Mouse (Mus musculus): ENCODE measurements around the gene Stub1. TPM values are rescaled to one million over a fixed set of nuclear protein-coding genes. Genes with fewer than 3 reads are reported as not detected.
"Not testable (repeated sequence)": the region's sequence is repeated elsewhere in the genome, so short reads cannot be mapped to it uniquely, and the experiment has no call there.

Gene Stub1
- polyA plus RNA-seq, 1 experiment from 2014 or later, result 118 TPM

DNA sequence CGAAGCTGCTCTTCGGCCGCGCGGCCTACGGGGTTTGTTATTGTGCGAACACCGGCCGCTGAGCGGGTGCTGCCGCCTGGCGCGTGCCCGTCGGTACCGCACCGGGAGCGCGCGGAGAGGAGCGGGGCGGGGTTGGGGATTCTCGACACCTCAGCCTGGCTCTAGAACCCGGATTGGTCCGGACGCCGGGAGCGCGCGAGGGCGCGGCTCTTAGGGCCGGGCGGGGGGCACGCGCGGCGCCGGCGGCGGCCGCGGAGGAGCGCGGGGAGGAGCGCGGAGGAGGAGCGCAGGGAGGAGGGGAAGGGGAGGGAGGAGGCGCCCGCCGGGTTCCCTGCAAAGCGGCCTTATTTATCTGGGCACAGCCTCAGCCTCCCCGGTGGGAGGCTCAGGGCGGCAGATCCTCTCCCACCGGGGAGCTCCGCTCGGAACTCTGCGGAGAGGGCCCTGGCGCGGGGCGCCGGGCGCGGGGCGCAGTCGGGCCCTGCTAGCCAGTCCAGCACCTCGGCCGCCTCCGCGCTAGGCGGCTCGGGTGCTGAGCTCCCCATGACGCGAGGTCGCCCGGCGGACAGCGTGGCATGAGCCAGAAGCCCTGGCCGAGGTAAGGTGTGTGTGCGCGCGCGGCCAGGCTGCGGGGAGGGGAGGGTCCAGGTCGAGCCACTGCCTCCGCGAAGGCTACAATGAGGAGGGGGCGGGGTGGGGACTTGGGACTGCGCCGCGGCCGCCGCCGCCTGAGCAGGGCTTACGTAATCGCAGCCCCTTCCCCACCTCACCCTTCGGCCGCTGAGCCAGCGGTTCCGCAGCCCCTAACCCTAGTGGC, 24.2 kb downstream of the Stub1 start, which contains the start of gene Fbxl16:
Gene Fbxl16 (plus strand): TSS at position 297 of the 817 bp plus-strand sequence.
- Histone ChIP-seq H3K27ac (ENCODE audit: low read depth) (no peak within 1 kb of the TSS), H3K4me3 (ENCODE audit: low read depth, low read length) (peak within 1 kb of the TSS; percentile 52), H3K4me2 (ENCODE audit: low read depth, low read length) (peak within 1 kb of the TSS; percentile 75), H3K9me3 (ENCODE audit: low read length) (no peaks in the 10 kb centered on the region), H3K4me1 (ENCODE audit: insufficient read depth) (peaks cover 12% of the 10 kb centered on the region; the same call in 1 of the 2 replicates), H3K9ac (replicated peaks) (no peak within 1 kb of the TSS), H3K27me3 (ENCODE audit: insufficient read depth, low read length) (peaks cover 57% of the 10 kb centered on the region), H3K36me3 (replicated peaks; ENCODE audit: insufficient read depth, low read length) (no peaks in the 10 kb centered on the region)
- TF ChIP-seq EP300 (IDR thresholded peaks at IDR 0.05; ENCODE audit: low read depth) (no peak), CTCF (IDR thresholded peaks at IDR 0.05; ENCODE audit: low read depth) (peak; percentile 29; the same call in 1 of the 2 replicates)
- peak; percentile 56 for ATAC-seq
- peak; percentile 50 for DNase-seq
- WGBS (ENCODE audit: insufficient replicate concordance), result 2% methylated on average over 90 of the region's 100 CpGs

DNA sequence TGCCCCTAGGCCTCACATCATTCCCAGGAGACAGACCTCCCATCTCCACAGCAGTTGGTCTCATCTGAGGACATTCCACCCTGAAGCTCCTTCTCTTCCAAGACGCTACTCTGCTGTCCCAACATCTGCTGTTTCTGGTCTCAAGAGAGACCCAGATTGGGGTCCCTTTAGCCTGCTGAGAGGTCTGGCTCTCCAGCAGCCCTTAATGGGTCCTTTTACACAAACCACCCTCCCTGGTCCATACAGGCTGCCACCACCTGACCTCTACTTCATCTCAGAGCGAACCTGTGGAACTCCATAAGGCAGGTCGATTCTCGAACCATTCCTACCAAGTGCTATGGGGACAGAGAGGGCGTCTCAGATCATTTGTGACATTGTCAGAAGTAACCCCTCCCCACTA, 25.2 kb downstream of the Stub1 start:
- 37% methylated on average over 5 of the region's 5 CpGs for WGBS (ENCODE audit: insufficient replicate concordance)
- H3K9ac ChIP-seq (replicated peaks), result no peak overlapping the region

DNA sequence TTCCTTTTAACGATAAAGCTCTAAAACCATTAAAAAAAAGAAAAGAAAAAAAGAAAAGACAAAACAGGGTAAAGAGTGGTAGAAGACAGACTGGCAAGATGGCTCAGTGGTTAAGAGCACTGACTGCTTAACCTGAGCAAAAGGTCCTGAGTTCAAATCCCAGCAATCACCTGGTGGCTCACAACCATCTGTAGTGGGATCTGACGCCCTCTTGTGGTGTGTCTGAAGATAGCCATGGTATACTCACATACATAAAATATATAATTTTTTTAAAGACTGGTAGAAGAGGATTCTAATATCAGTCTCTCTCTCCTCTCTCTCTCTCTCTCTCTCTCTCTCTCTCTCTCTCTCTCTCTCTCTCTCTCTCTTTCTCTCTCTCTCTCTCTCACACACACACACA, 25.8 kb downstream of the Stub1 start:
- H3K4me1 ChIP-seq (ENCODE audit: insufficient read depth), result peaks cover 12% of the 10 kb centered on the region; the same call in 1 of the 2 replicates
- DNase-seq; H3K4me2 ChIP-seq (ENCODE audit: low read depth, low read length); H3K9me3 ChIP-seq (ENCODE audit: low read length); ATAC-seq; H3K4me3 ChIP-seq (ENCODE audit: low read depth, low read length); H3K36me3 ChIP-seq (replicated peaks; ENCODE audit: insufficient read depth, low read length); H3K27ac ChIP-seq (ENCODE audit: low read depth); H3K9ac ChIP-seq (replicated peaks): not testable (repeated sequence)
- peaks cover 48% of the 10 kb centered on the region for H3K27me3 ChIP-seq (ENCODE audit: insufficient read depth, low read length)
- WGBS (ENCODE audit: insufficient replicate concordance), result 25% methylated on average over 2 of the region's 2 CpGs
- TF ChIP-seq CTCF (IDR thresholded peaks at IDR 0.05; ENCODE audit: low read depth), result 0 out of 2 replicates have a peak, but pooled peaks have one; percentile 10

More for the DNA sequence above, 25.2 kb downstream of the Stub1 start:
- no peak overlapping the region for H3K4me2 ChIP-seq (ENCODE audit: low read depth, low read length)
- ATAC-seq, result no peak
- TF ChIP-seq CTCF (IDR thresholded peaks at IDR 0.05; ENCODE audit: low read depth) (no peak), EP300 (IDR thresholded peaks at IDR 0.05; ENCODE audit: low read depth) (no peak)
- no peak overlapping the region for H3K27ac ChIP-seq (ENCODE audit: low read depth)
- H3K4me1 ChIP-seq (ENCODE audit: insufficient read depth), result peaks cover 12% of the 10 kb centered on the region; the same call in 1 of the 2 replicates
- peaks cover 53% of the 10 kb centered on the region for H3K27me3 ChIP-seq (ENCODE audit: insufficient read depth, low read length)
- no peaks in the 10 kb centered on the region for H3K9me3 ChIP-seq (ENCODE audit: low read length)
- H3K4me3 ChIP-seq (ENCODE audit: low read depth, low read length), result no peak overlapping the region
- DNase-seq, result no peak
- H3K36me3 ChIP-seq (replicated peaks; ENCODE audit: insufficient read depth, low read length), result no peaks in the 10 kb centered on the region

DNA sequence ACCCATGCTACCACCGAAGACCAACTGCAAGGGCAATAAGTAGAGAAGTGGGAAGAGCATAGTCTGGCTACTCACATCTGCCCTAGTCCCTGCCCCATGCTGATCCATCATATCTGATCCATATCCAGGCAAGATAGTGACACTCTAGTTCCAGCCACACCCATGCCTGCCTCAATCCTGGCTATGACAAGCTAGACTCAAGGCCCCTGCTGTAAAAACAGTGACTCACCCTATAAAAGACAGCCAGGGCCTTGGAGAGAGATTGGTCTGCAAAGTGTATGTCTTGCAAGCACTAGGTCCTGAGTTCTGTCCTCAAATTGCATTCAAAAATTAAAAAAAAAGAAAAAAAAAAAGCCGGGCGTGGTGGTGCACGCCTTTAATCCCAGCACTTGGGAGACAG, 26.7 kb downstream of the Stub1 start:
- DNase-seq, result no peak
- TF ChIP-seq CTCF (IDR thresholded peaks at IDR 0.05; ENCODE audit: low read depth) (no peak), EP300 (IDR thresholded peaks at IDR 0.05; ENCODE audit: low read depth) (no peak)
- H3K4me2 ChIP-seq (ENCODE audit: low read depth, low read length), result no peak overlapping the region
- 71% methylated on average over 4 of the region's 4 CpGs for WGBS (ENCODE audit: insufficient replicate concordance)
- H3K4me3 ChIP-seq (ENCODE audit: low read depth, low read length), result no peak overlapping the region
- H3K27ac ChIP-seq (ENCODE audit: low read depth), result no peak overlapping the region
- H3K9ac ChIP-seq (replicated peaks), result no peak overlapping the region
- peaks cover 41% of the 10 kb centered on the region for H3K27me3 ChIP-seq (ENCODE audit: insufficient read depth, low read length)
- no peaks in the 10 kb centered on the region for H3K36me3 ChIP-seq (replicated peaks; ENCODE audit: insufficient read depth, low read length)
- H3K9me3 ChIP-seq (ENCODE audit: low read length), result no peaks in the 10 kb centered on the region
- peaks cover 12% of the 10 kb centered on the region; the same call in 1 of the 2 replicates for H3K4me1 ChIP-seq (ENCODE audit: insufficient read depth)
- ATAC-seq, result no peak

DNA sequence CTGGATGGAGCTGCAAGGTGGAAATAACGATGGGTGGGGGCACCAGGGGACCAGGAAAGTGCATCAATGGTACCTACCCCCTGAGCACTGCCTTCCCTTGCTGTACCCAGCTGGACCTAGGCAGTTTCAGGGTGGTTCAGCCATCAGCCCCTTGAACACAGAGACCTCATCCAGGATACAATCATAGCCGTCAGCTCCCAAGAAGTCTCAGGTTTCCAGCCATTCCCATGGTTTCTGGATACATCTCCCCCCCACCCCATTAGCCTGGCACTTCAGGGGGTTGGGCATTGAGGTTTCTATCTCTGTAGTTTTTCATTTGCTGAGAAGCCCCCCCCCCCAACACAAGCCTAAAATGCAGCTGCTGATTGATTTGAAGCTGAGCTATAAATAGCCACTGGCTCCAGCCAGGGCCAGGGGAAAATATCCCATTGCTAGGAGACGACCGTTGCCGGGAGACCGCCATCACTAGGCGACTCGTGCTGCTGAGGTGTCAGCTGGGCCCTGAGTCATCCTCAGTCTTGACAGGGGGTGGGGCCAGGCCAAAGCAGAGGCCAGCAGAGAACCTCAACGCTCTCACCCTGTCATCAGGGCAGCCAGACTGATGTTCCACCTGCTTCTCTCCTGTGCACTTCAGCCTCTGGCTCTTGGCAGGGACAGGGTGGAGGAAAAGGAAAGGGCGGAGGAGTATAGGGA, 30.2 kb downstream of the Stub1 start:
- Histone ChIP-seq H3K27me3 (ENCODE audit: insufficient read depth, low read length) (peaks cover 17% of the 10 kb centered on the region), H3K9me3 (ENCODE audit: low read length) (no peaks in the 10 kb centered on the region)

DNA sequence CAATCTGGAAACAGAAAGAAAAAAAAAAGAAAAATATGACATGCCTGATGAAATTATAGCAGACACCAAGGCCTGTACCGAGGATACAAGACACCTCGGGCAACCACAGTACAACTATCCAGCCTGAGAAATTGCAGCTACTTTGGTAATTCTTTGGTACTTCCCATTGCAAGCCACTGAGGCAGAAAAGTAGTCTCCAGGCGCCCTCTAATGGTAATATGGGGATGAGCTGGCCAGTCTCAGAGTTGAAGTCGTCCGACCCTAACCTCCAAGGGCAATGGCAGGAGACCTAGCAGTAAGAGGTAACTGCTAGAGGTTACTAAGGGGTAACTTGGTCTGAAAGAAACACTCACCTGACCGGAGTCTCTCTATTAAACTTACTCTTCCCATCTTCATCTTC, 32.2 kb downstream of the Stub1 start:
- Histone ChIP-seq H3K27ac (ENCODE audit: low read depth) (no peak overlapping the region), H3K36me3 (replicated peaks; ENCODE audit: insufficient read depth, low read length) (no peaks in the 10 kb centered on the region), H3K4me1 (ENCODE audit: insufficient read depth) (peaks cover 9% of the 10 kb centered on the region), H3K9ac (replicated peaks) (no peak overlapping the region), H3K4me2 (ENCODE audit: low read depth, low read length) (no peak overlapping the region), H3K27me3 (ENCODE audit: insufficient read depth, low read length) (0 out of 2 replicates have a peak, but pooled peaks cover 8% of the 10 kb centered on the region), H3K9me3 (ENCODE audit: low read length) (no peaks in the 10 kb centered on the region), H3K4me3 (ENCODE audit: low read depth, low read length) (no peak overlapping the region)
- ATAC-seq (peak; percentile 40; the same call in 1 of the 2 replicates), DNase-seq (peak; percentile 65)
- 2% methylated on average over 6 of the region's 6 CpGs for WGBS (ENCODE audit: insufficient replicate concordance)
- TF ChIP-seq EP300 (IDR thresholded peaks at IDR 0.05; ENCODE audit: low read depth), result no peak
- peak; percentile 93 for TF ChIP-seq CTCF (IDR thresholded peaks at IDR 0.05; ENCODE audit: low read depth)

More for the DNA sequence above, 30.2 kb downstream of the Stub1 start:
- no peak for TF ChIP-seq EP300 (IDR thresholded peaks at IDR 0.05; ENCODE audit: low read depth)
- TF ChIP-seq CTCF (IDR thresholded peaks at IDR 0.05; ENCODE audit: low read depth), result no peak
- no peak overlapping the region for H3K9ac ChIP-seq (replicated peaks)
- ATAC-seq (no peak), DNase-seq (no peak)
- no peaks in the 10 kb centered on the region for H3K4me1 ChIP-seq (ENCODE audit: insufficient read depth)
- H3K4me2 ChIP-seq (ENCODE audit: low read depth, low read length), result no peak overlapping the region
- no peaks in the 10 kb centered on the region for H3K36me3 ChIP-seq (replicated peaks; ENCODE audit: insufficient read depth, low read length)
- H3K4me3 ChIP-seq (ENCODE audit: low read depth, low read length), result no peak overlapping the region
- 15% methylated on average over 10 of the region's 10 CpGs for WGBS (ENCODE audit: insufficient replicate concordance)
- no peak overlapping the region for H3K27ac ChIP-seq (ENCODE audit: low read depth)
